Mouse (Mus musculus) CH12.LX (cell line): ENCODE measurements around the gene Reep6. TPM values are rescaled to one million over a fixed set of nuclear protein-coding genes. Genes with fewer than 3 reads are reported as not detected.

Experiments
- DNase-seq: peaks from one replicate; pipeline ENCODE4 v3.0.0-alpha.2; 2013; ENCODE audit errors: extremely low read depth
- H3K27ac ChIP-seq: 2 replicates; pipeline ENCODE4 v1.5.1; 2012; ENCODE audit warnings: low read depth, mild to moderate bottlenecking, control low read depth, moderate library complexity; ENCODE audit not compliant: insufficient read depth
- H3K27me3 ChIP-seq: replicated peaks from 2 replicates; pipeline ENCODE3; 2012; ENCODE audit warnings: inconsistent platforms
- H3K36me3 ChIP-seq, 2 experiments: replicated peaks in 1 of 2; 2 replicates each; pipeline versions ENCODE3 to v1.6.1; 2012; ENCODE audit warnings: inconsistent platforms in 1 of 2, low read length in 1 of 2, mild to moderate bottlenecking in 1 of 2, mixed read lengths in 1 of 2, moderate library complexity in 1 of 2; ENCODE audit not compliant: control insufficient read depth in 1 of 2, insufficient read depth in 1 of 2
- H3K4me1 ChIP-seq, 2 experiments: 2 replicates each; pipeline ENCODE4 v1.6.1; 2012; ENCODE audit warnings: inconsistent platforms in 1 of 2, moderate library complexity in 1 of 2; ENCODE audit not compliant: insufficient read depth in 2 of 2, control insufficient read depth in 1 of 2
- H3K4me2 ChIP-seq: 2 replicates; pipeline ENCODE4 v1.6.1; 2012; ENCODE audit warnings: low read depth, mild to moderate bottlenecking, control low read depth; ENCODE audit not compliant: poor library complexity, insufficient read depth, severe bottlenecking
- H3K4me3 ChIP-seq, 3 experiments: fragments of 150-350 bp in 1 of 3; sonication (generic) in 1 of 3; replicated peaks in 1 of 3; 2 replicates each; pipeline versions ENCODE3 to v1.5.1; 2011 to 2012; ENCODE audit warnings: low read depth in 2 of 3, low read length in 2 of 3, mild to moderate bottlenecking in 2 of 3, moderate library complexity in 2 of 3, control low read depth in 1 of 3, improper control_type of control experiment in 1 of 3, inconsistent platforms in 1 of 3, mixed read lengths in 1 of 3; ENCODE audit not compliant: poor library complexity in 1 of 3
- H3K79me2 ChIP-seq: replicated peaks from 2 replicates; pipeline ENCODE4 v1.6.1; 2012; ENCODE audit warnings: mild to moderate bottlenecking, moderate library complexity; ENCODE audit not compliant: control insufficient read depth, poor library complexity, insufficient read depth, severe bottlenecking; ENCODE audit errors: extremely low read depth
- H3K9ac ChIP-seq: 2 replicates; pipeline ENCODE4 v1.6.1; 2012; ENCODE audit warnings: low read depth, mild to moderate bottlenecking, control low read depth, moderate library complexity; ENCODE audit not compliant: insufficient read depth
- H3K9me3 ChIP-seq: replicated peaks from 2 replicates; pipeline ENCODE3; 2012; ENCODE audit warnings: low read length, inconsistent platforms, mixed read lengths
- BHLHE40 ChIP-seq: IDR thresholded peaks from 2 replicates; pipeline ENCODE4 v1.6.1; 2011; ENCODE audit warnings: mild to moderate bottlenecking, low read depth, low read length, improper control_type of control experiment
- CHD1 ChIP-seq: IDR thresholded peaks from 2 replicates; pipeline ENCODE4 v1.6.1; 2012; ENCODE audit warnings: low read depth, low read length, improper control_type of control experiment, inconsistent platforms
- CHD2 ChIP-seq: IDR thresholded peaks from 2 replicates; pipeline ENCODE4 v1.6.1; 2011; ENCODE audit warnings: low read length, improper control_type of control experiment
- CTCF ChIP-seq, 2 experiments: IDR thresholded peaks in 1 of 2; conservative IDR thresholded peaks in 1 of 2; 2 replicates each; pipeline ENCODE4 v1.5.1; 2011 to 2012; ENCODE audit warnings: low read depth in 2 of 2, low read length in 2 of 2, improper control_type of control experiment in 1 of 2, inconsistent platforms in 1 of 2, mild to moderate bottlenecking in 1 of 2, moderate library complexity in 1 of 2
- E2F4 ChIP-seq: IDR thresholded peaks from 2 replicates; pipeline ENCODE4 v1.6.1; 2011; ENCODE audit warnings: low read depth, low read length, improper control_type of control experiment; ENCODE audit not compliant: insufficient replicate concordance
- HCFC1 ChIP-seq: IDR thresholded peaks from 2 replicates; pipeline ENCODE4 v1.6.1; 2012; ENCODE audit warnings: low read depth, mild to moderate bottlenecking, inconsistent platforms, low read length, improper control_type of control experiment
- IRF4 ChIP-seq: IDR thresholded peaks from 2 replicates; pipeline ENCODE4 v1.6.1; 2014; ENCODE audit warnings: low read depth, mild to moderate bottlenecking, inconsistent platforms, low read length, improper control_type of control experiment
- JUN ChIP-seq: IDR thresholded peaks from 2 replicates; pipeline ENCODE4 v1.6.1; 2011; ENCODE audit warnings: low read depth, mild to moderate bottlenecking, low read length, improper control_type of control experiment, moderate library complexity; ENCODE audit not compliant: insufficient read depth
- MAX ChIP-seq: IDR thresholded peaks from 2 replicates; pipeline ENCODE4 v1.6.1; 2011; ENCODE audit warnings: low read length, improper control_type of control experiment
- MAZ ChIP-seq: IDR thresholded peaks from 2 replicates; pipeline ENCODE4 v1.6.1; 2012; ENCODE audit warnings: low read depth, mild to moderate bottlenecking, inconsistent platforms, low read length, improper control_type of control experiment, moderate library complexity
- MXI1 ChIP-seq: IDR thresholded peaks from 2 replicates; pipeline ENCODE4 v1.6.1; 2011; ENCODE audit warnings: mild to moderate bottlenecking, low read depth, low read length, improper control_type of control experiment
- NRF1 ChIP-seq: IDR thresholded peaks from 2 replicates; pipeline ENCODE4 v1.6.1; 2014; ENCODE audit warnings: low read depth, mild to moderate bottlenecking, inconsistent platforms, low read length, improper control_type of control experiment, moderate library complexity
- PAX5 ChIP-seq: IDR thresholded peaks from 2 replicates; pipeline ENCODE4 v1.6.1; 2012; ENCODE audit warnings: low read length, inconsistent platforms, mixed read lengths
- POLR2A ChIP-seq: IDR thresholded peaks from 2 replicates; pipeline ENCODE4 v1.6.1; 2011; ENCODE audit warnings: low read depth, mild to moderate bottlenecking, improper control_type of control experiment, low read length
- POLR2AphosphoS2 ChIP-seq: IDR thresholded peaks from 2 replicates; pipeline ENCODE4 v1.6.1; 2011; ENCODE audit warnings: low read depth, low read length, improper control_type of control experiment
- RAD21 ChIP-seq: IDR thresholded peaks from 2 replicates; pipeline ENCODE4 v1.6.1; 2011; ENCODE audit warnings: low read depth, mild to moderate bottlenecking, low read length, improper control_type of control experiment, moderate library complexity
- SIN3A ChIP-seq: IDR thresholded peaks from 2 replicates; pipeline ENCODE4 v1.6.1; 2012; ENCODE audit warnings: low read length, improper control_type of control experiment, inconsistent platforms
- SMC3 ChIP-seq: IDR thresholded peaks from 2 replicates; pipeline ENCODE4 v1.6.1; 2011; ENCODE audit warnings: low read depth, low read length, improper control_type of control experiment
- USF1 ChIP-seq: IDR thresholded peaks from 2 replicates; pipeline ENCODE4 v1.6.1; 2014; ENCODE audit warnings: low read depth, mild to moderate bottlenecking, inconsistent platforms, low read length, improper control_type of control experiment
- ZKSCAN1 ChIP-seq: IDR thresholded peaks from 2 replicates; pipeline ENCODE4 v1.6.1; 2012; ENCODE audit warnings: low read depth, inconsistent platforms, low read length, improper control_type of control experiment, borderline replicate concordance
- dilution Hi-C: fragments of 300-500 bp; cut with MboI; formaldehyde crosslinking; loops from 2 replicates; pipeline ENCODE4 v1.14.3; 2020; ENCODE audit warnings: low sequenced_read_pairs; ENCODE audit not compliant: extremely low pct_unique_long_range_greater_than_20kb, extremely low pct_ligation_motif_present
- in situ Hi-C: fragments of 300-500 bp; cut with MboI; formaldehyde crosslinking; loops from 3 replicates; pipeline ENCODE4 v1.14.3; 2019; ENCODE audit warnings: low sequenced_read_pairs, low pct_ligation_motif_present, low pct_unique_long_range_greater_than_20kb, mixed read lengths
- polyA plus RNA-seq: library from polyadenylated mRNA; unstranded; fragments of >175 nt; gene quantifications from 2 replicates; pipeline ENCODE4 v1.2.1, GENCODE M21; 2012; ENCODE audit warnings: low read depth; ENCODE audit not compliant: insufficient read length
- total RNA-seq, 2 experiments: library from RNA; depleted of rRNA; stranded (reverse); fragments of 300-350 nt in 1 of 2; fragments of >200 nt in 1 of 2; gene quantifications; 2 replicates each; pipeline ENCODE4 v1.2.3; 2012 to 2014

Gene Reep6
- total and polyA plus RNA-seq, 3 experiments: 0.48 to 7.5 (median 5.0) TPM

DNA sequence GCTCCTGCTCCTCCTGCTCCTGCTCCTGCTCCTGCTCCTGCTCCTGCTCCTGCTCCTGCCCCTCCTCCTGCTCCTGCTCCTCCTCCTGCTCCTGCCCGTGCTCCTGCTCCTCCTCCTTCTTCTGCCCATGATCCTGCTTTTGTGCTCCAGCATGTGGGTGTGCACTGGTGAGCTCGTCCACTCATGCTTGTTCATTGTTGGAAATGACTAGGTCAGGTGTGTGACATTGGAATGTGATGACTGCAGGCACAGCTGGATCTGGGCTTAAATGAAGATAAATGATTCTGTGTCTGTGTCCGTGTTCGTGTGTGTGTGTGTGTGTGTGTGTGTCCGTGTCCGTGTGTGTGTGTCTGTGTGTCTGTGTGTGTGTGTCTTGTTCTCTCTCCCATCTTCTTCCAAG is 38.6 kb downstream of the Reep6 start:
- no peaks in the 10 kb centered on the region for H3K79me2 ChIP-seq
- dilution Hi-C loops (no loop called here), in situ Hi-C loops (no loop called here)
- DNase-seq: no peak
- no peak overlapping the region for H3K4me3 ChIP-seq
- peaks cover 7% of the 10 kb centered on the region for H3K9me3 ChIP-seq
- peaks cover 56% of the 10 kb centered on the region for H3K27me3 ChIP-seq
- no peak overlapping the region for H3K4me2 ChIP-seq
- no peak for TF ChIP-seq NRF1
- no peak for TF ChIP-seq MXI1
- TF ChIP-seq HCFC1: no peak
- no peak for TF ChIP-seq IRF4
- no peak for TF ChIP-seq E2F4
- no peak for TF ChIP-seq MAX
- no peak for TF ChIP-seq USF1
- TF ChIP-seq POLR2AphosphoS2: no peak
- TF ChIP-seq PAX5: no peak
- TF ChIP-seq POLR2A: no peak
- TF ChIP-seq SIN3A: no peak
- TF ChIP-seq JUN: no peak
- no peak for TF ChIP-seq CHD2
- no peak for TF ChIP-seq ZKSCAN1
- no peak for TF ChIP-seq CHD1
- TF ChIP-seq SMC3: no peak
- no peak for TF ChIP-seq MAZ
- peaks cover 6 to 15% of the 10 kb centered on the region in 2 experiments for H3K4me1 ChIP-seq
- H3K9ac ChIP-seq: no peak overlapping the region
- no peaks in the 10 kb centered on the region for H3K36me3 ChIP-seq
- no peak overlapping the region for H3K27ac ChIP-seq

DNA sequence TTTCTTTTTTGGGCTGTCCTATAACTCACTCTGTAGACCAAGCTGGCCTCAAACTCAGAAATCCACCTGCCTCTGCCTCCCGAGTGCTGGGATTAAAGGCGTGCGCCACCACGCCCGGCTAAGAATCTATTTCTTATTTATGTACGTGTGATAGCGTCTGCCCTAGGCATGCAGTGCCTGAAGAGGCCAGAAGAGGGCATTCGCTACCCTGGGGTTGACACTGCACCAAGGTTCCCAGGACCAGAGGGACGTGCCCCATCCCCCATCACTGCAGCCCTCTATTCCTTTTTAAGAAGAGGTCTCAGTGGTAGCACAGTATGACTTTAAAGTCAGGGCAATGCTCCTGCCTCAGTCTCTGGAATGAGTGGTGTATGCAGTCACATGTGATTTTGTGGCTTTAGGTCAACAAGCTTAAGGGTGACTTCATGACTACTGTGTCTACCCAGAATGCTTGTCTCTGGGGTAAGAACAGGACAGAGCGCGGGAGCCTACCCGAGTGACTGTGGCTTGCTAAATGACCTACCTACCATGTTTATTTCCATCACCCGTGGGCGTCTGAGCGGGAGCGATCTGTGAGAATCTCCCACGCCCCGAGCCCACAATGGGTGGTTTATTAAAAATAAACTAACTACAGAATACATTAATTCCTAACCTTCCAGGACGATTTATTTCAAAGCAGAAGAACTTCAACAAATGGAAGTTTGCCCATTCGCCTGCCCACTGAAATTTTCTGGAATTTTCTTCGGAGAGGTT is 40.4 kb downstream of the Reep6 start:
- H3K4me2 ChIP-seq: no peak overlapping the region
- DNase-seq: no peak
- dilution Hi-C loops: no loop called here

More for the DNA sequence above, 40.4 kb downstream of the Reep6 start:
- TF ChIP-seq BHLHE40: no peak
- TF ChIP-seq SMC3: peak; percentile 39
- TF ChIP-seq RAD21: peak; percentile 33
- TF ChIP-seq CTCF (conservative IDR thresholded peaks at IDR 0.05 in 1 of 2, IDR thresholded peaks at IDR 0.05 in 1 of 2; ENCODE audit: low read depth in 2 of 2, low read length in 2 of 2): peak; percentile 41 to 56; a peak in 3 of 4 replicates
- H3K9me3 ChIP-seq: peaks cover 9% of the 10 kb centered on the region
- H3K79me2 ChIP-seq: no peaks in the 10 kb centered on the region
- peaks cover 6 to 15% of the 10 kb centered on the region in 2 experiments for H3K4me1 ChIP-seq
- H3K36me3 ChIP-seq: no peaks in the 10 kb centered on the region
- H3K27me3 ChIP-seq: peaks cover 39% of the 10 kb centered on the region
- H3K27ac ChIP-seq: no peak overlapping the region
- H3K4me3 ChIP-seq: no peak overlapping the region
- in situ Hi-C loops: loop anchor here (5.0 kb wide), 1 partner anchor 137 kb away; no protein-coding TSS in a partner anchor
- no peak overlapping the region for H3K9ac ChIP-seq
